Mouse (Mus musculus) splenic B cell, adult 2 months (primary cell): ENCODE results near the gene Armh3.

Experiments used
- DNase-seq: peaks from one replicate; pipeline ENCODE4 v3.0.0-alpha.2; 2011; ENCODE audit warnings: low read depth, low spot score
- H3K27me3 ChIP-seq: 2 replicates; pipeline ENCODE4 v1.6.1; 2012; ENCODE audit warnings: mild to moderate bottlenecking, low read length, moderate library complexity, mixed read lengths; ENCODE audit not compliant: control insufficient read depth, poor library complexity, insufficient read depth, severe bottlenecking
- H3K36me3 ChIP-seq: 2 replicates; pipeline ENCODE4 v1.6.1; 2012; ENCODE audit warnings: mild to moderate bottlenecking, low read length, moderate library complexity, mixed read lengths; ENCODE audit not compliant: control insufficient read depth, poor library complexity, insufficient read depth, severe bottlenecking

The Armh3 gene

GRCm38 (mm10) chr19:46037925-46038850, 39.9 kb upstream of the Armh3 start:
- no peak for DNase-seq
- Histone ChIP-seq H3K27me3 (no peaks in the 10 kb centered on the region), H3K36me3 (peaks cover 14% of the 10 kb centered on the region)

GRCm38 (mm10) chr19:46037243-46037924, 39.1 kb upstream of the Armh3 start:
- Histone ChIP-seq H3K27me3 (no peaks in the 10 kb centered on the region), H3K36me3 (peaks cover 17% of the 10 kb centered on the region)
- DNase-seq = peak; percentile 45

DNA sequence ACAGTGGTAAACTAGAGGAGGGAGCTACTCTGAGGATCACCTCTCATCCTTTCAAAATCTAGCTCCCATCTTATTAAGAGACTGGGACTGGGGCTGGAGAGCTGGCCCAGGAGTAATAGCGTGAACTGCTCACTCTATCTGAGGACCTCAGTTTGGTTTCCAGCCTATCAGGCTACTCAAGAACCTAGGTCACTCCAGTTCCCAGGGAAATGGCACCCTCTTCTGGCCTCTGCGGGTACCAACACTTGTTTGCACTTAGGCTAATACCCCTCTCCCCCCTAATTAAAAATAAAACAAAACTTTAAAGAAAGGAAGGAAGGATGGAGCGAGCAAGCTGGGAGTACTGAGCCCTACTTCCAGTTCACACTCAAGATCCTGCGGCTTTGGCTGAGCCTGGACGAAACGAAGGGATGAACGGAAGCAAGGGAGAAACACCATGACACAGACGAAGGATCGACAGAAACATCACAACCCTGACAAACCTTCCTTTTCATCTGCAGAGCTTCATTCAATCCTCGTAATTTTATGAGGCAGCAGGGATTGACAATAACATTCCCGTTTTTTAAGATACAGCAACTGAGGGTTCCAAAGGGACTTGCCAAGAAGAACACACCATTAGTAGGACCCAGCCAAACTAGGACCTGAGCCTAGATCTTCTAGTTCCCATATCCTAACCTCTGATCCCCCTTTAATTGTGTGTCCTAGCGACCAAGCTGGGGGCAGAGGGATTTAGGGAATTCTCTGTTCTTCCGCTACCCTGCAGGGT, 38.4 kb upstream of the Armh3 start:
- DNase-seq = peak; percentile 42

DNA sequence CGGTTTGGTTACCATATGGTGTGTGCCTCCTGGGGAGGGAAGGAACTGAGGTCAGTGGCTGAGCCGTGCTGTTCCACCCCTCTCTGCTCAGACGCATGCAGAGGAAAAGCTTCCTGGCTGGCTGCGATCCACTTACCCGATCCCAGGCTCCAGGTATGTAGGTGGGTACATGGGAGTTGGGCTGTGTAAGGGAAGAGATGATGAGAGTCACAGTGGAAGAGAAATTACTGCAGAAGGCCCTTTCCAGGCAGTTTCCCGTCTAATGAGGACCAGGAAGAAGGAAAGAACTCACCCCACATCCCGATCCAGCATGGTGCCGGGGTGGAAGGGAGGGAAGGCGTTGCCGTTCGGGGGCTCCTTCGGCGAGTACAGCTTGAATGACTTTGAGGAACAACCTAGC, 37.7 kb upstream of the Armh3 start:
- peaks cover 17% of the 10 kb centered on the region for H3K36me3 ChIP-seq
- no peak for DNase-seq
- H3K27me3 ChIP-seq = no peaks in the 10 kb centered on the region

More for the DNA sequence above, 38.4 kb upstream of the Armh3 start:
- Histone ChIP-seq H3K27me3 (no peaks in the 10 kb centered on the region), H3K36me3 (peaks cover 17% of the 10 kb centered on the region)

GRCm38 (mm10) chr19:46033911-46034310, 35.6 kb upstream of the Armh3 start:
- no peak for DNase-seq
- Histone ChIP-seq H3K27me3 (no peaks in the 10 kb centered on the region), H3K36me3 (peaks cover 17% of the 10 kb centered on the region)

- DNase-seq = no peak
- Histone ChIP-seq H3K27me3 (no peaks in the 10 kb centered on the region), H3K36me3 (peaks cover 17% of the 10 kb centered on the region)
Observed at GRCm38 (mm10) chr19:46032731-46033510, 34.6 kb upstream of the Armh3 start.

DNA sequence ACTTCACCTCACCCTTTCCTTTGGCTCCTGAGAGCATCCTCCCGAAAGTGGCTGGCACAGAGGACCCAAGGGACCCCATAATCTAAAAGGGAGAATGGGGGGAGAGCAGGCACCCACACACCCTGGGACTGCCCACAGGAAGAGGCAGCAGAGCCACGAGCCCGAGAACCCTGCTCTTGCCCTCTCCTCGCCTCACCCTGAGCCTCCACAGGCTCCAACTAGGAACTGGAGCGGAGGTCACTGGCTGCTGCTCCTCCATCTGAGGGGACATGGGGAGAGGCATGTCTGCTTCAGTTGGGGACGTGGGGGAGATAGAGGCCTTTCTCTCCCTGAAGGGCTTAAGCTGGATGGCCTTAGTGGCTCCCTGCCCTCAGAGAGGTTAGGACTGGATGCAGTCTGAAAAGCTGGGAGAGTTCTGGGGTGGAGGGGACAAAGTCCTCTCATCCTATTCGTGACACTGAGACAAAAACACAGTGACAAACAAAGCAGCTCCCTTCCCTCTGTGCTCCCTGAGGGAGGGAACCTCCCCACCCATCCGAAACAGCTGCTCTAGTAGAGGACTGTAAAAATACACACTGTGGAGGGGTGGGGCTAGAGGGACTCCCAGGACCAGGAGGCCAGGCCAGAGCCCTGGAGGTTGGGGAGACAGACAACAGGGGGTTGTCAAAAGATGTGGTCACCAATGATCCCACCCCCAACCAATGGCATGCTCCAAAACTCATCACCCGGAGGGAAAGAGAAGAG, 33.6 kb upstream of the Armh3 start:
- peaks cover 17% of the 10 kb centered on the region for H3K36me3 ChIP-seq
- DNase-seq = no peak

GRCm38 (mm10) chr19:46030196-46030983, 32.1 kb upstream of the Armh3 start:
- DNase-seq = no peak
- H3K27me3 ChIP-seq = no peaks in the 10 kb centered on the region
- peaks cover 13% of the 10 kb centered on the region for H3K36me3 ChIP-seq

More for the DNA sequence above, 33.6 kb upstream of the Armh3 start:
- no peaks in the 10 kb centered on the region for H3K27me3 ChIP-seq

DNA sequence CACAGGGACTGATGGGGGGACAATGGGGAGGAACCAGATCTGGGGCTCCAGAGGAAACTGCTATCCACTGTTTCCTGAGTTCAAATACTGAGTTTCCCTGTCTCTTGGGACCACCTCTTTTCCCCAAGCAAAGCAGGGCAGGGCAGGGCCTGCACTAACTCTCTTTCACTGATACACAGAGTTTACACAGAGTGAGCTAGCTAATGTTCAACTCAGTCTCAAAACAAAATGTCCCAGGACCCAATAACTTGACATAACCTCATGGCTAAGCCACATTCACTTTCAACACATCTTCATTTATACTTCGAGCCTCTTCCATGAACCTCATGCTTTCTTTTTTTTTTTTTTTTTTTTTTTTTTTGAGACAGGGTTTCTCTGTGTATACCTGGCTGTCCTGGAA, 31.4 kb upstream of the Armh3 start:
- no peaks in the 10 kb centered on the region for H3K27me3 ChIP-seq
- no peak for DNase-seq
- peaks cover 9% of the 10 kb centered on the region for H3K36me3 ChIP-seq

GRCm38 (mm10) chr19:46028747-46029320, 30.5 kb upstream of the Armh3 start:
- H3K36me3 ChIP-seq = peaks cover 4% of the 10 kb centered on the region
- DNase-seq = peak; percentile 59
- no peaks in the 10 kb centered on the region for H3K27me3 ChIP-seq

GRCm38 (mm10) chr19:46026567-46026966, 28.3 kb upstream of the Armh3 start:
- Histone ChIP-seq H3K27me3 (no peaks in the 10 kb centered on the region), H3K36me3 (no peaks in the 10 kb centered on the region)
- no peak for DNase-seq

- H3K27me3 ChIP-seq = no peaks in the 10 kb centered on the region
- H3K36me3 ChIP-seq = no peaks in the 10 kb centered on the region
- no peak for DNase-seq
Observed at GRCm38 (mm10) chr19:46024959-46025358, 26.7 kb upstream of the Armh3 start.

DNA sequence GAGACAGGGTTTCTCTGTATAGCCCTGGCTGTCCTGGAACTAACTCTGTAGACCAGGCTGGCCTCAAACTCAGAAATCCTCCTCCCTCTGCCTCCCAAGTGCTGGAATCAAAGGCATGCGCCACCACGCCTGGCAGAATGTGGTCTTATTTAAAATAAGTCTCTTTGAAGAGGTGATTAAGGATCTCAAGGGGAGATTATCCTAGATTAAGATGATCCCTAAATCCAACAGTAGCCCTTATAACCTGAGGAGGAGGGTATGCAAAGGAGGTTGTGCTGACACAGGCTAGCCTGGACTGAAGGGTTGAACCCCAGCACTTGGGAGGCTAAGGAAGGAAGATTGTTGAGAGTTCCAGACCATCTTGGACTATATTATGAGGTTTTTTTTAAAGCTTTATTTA, 17.7 kb upstream of the Armh3 start:
- no peaks in the 10 kb centered on the region for H3K27me3 ChIP-seq
- DNase-seq = no peak
- no peaks in the 10 kb centered on the region for H3K36me3 ChIP-seq
